Mouse (Mus musculus) right cerebral cortex, postnatal 36 days (tissue): Measurements from ENCODE around the gene C1s1.
"Not testable (repeated sequence)": the region's sequence is repeated elsewhere in the genome, so short reads cannot be mapped to it uniquely, and the experiment has no call there.

Experiments
- DNase-seq, 2 experiments: peaks; one replicate each; pipeline ENCODE4 v3.0.0; 2022; ENCODE audit warnings: low spot score in 2 of 2, mixed read lengths in 1 of 2

Gene C1s1

GRCm38 (mm10) chr6:124512355-124512836 lies 29.8 kb downstream of the C1s1 start, which contains the start of gene C1ra:
Gene C1ra, plus strand, starts transcription at chr6:124512405.
- DNase-seq = peak in 1 of 2 experiments; percentile 16

DNA sequence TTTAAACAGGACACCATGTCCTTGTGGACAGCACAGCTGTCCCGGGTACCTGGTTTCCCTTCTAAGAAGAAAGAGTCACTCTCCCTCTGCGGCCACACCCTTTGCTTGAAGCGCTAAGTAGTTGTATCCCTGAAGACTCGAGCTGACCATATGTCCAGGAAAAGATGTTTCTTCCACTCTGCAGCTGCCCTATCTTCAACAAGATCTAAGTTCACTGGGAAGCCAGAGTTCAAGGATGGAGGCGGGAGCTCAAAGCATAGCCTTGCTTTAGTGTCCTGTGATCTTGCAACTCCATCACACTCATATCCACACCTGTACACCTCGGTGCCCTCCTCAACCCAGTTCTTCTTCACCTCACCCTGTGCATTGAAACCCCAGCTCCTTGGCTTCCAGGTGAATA lies 30.2 kb downstream of the C1s1 start:
- no peak for DNase-seq

GRCm38 (mm10) chr6:124509192-124509591 lies 33.0 kb downstream of the C1s1 start:
- not testable (repeated sequence) for DNase-seq

DNA sequence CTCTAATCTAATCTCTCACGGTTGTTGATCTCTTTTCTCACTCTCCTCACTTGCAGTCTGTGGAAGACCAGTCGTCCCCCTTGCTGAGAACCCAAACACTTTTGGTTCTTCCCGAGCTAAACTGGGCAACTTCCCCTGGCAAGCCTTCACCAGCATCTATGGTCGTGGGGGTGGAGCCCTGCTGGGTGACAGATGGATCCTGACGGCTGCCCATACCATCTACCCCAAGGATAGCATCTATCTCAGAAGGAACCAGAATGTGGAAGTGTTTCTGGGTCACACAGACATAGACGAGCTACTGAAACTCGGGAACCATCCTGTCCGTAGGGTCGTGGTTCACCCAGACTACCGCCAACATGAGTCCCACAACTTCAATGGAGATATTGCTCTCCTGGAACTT lies 33.9 kb downstream of the C1s1 start:
- DNase-seq = peak in 1 of 2 experiments; percentile 23

GRCm38 (mm10) chr6:124506991-124507390 lies 35.2 kb downstream of the C1s1 start:
- no peak for DNase-seq

DNA sequence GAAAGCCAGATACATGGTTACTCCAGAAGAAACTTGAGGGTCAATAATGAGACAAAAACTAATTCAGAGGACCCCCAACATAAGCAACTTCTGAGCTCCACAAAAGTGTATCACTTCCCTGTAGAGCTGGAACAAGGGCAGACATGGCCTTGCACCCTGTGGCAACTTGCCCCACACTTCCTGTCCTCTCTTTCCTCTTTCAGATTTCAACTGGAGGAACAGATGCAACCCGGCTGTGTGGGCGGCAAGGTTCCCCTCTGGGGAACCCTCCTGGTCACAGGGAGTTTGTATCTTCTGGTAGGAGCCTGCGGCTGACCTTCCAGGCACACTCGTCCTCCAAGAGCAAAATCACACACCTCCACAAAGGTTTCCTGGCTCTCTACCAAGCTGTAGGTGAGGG lies 37.1 kb downstream of the C1s1 start:
- DNase-seq = no peak

DNA sequence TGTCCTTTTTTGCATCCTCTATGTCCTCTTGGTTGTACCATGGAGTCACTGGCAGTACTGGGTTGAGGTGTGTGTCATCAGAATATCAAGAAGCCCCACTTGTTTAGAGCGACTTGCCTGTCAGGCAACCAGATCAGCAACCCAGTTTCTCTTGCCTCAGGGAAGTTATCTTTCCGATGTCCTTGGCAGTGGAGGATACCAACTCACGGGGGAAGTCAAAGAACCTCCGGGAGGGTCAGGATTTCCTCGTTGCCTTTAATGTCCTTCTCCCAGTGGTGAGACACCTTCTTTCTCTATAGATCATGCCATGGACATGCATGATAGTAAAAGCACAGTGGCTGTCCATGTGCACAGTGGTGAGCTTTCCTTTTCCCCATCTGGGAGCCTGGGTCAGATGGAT lies 40.1 kb downstream of the C1s1 start:
- DNase-seq = no peak

- DNase-seq = no peak
These were observed 40.7 kb downstream of the C1s1 start for GRCm38 (mm10) chr6:124501473-124501872.

DNA sequence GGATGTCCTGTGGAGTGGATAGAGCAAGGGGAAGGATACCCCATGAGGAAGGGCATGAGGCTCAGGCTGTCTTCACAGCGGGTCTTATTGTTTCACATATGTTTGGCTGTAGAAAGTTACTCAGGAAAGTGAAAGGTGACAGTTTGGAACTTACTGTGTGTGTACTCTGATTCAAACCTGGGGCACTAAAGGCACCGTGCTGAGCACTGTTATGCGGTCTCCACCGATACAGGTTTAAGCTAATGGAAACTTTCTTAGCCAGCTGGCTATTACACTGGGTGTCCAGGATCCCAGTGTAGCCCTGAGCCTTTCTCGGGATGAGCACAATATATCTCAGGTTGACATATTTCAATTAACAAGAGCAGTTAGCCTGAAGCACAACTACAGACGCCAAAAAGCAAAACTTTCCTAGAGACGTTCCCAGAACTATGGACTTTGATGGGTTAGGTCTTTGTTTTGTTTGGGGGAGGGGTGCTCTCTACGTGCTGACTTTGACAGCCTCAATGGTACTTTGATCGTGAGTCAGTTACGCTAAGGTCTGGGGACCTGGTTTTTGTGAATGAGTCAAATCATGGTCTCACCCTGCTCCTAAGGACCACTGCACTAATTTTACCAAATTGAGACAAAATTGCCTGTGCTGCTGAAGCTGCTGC lies 42.1 kb downstream of the C1s1 start:
- no peak for DNase-seq

DNA sequence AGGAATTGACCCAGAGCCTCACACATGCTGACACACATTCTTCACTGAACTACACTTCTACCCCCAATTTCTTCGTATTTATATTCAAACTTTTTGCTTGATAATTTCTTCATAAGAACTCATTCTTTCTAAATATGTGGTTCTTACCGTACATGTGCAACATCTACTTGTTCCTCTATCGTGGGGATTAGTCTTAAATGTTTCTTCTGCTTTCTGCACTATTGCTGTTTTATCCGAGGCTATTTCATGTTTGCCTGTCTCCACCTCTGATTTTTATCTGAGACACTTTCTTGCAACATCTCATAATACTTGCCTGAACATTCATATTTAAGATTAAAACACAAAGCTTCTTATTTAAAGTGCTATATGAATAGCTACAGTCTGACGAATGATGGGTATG lies 46.1 kb downstream of the C1s1 start:
- DNase-seq = no peak

DNA sequence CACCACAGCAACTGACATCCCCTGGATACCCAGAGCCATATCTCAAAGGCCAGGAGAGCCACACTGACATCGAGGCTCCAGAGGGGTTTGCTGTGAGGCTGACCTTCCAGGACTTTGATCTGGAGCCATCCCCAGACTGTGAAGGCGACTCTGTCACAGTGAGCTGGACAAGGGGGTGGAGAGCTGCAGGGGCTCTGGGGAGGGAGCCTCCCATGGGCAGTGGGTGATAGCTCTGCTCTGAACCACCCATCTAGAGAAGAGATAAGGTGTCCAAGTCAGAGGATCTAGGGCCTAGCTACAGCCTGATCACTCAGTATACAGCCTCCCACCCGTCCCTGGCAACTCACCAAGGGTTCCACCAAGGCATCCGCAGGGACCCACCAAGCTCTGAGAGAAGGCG lies 48.3 kb downstream of the C1s1 start:
- no peak for DNase-seq

DNA sequence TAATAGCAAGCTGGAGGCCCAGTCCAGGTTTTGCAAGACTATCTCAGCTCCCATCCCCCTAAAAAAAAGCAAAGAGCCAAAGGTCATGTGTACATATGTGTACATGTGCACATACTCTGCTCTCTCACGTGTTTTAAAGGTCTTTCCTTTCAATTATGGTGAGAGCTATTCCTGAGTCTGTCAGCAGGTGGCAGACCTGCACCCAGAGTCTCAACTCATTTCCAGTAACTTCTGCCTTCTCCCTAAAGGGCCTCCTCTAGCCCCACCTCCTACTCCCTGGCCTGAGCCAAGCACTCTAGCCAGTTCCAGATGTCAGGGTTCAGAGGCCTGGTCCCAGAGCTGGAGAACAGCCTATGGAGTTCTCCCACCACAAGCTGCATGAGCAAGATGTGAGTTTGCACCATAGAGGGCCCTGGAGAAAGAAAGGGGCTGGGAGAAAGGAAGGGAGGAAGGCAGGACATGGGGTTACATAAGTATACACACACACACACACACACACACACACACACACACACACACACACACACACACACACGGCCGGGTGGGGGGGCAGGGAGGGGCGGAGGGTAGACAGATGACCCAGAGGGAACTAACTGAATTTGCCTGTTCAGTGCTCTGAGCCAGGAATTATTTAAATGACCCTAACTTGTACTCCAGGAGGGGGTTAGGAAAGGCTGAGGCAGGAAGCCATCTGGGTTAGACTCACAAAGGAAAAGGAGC lies 49.2 kb downstream of the C1s1 start, which contains the start of gene C1rl:
C1rl (plus strand) TSS at position 272 of the 720 bp plus-strand sequence.
- DNase-seq = peak; percentile 29 to 37

GRCm38 (mm10) chr6:124491427-124491826 lies 50.7 kb downstream of the C1s1 start:
- DNase-seq = no peak

- DNase-seq = no peak
These were observed 53.2 kb downstream of the C1s1 start for GRCm38 (mm10) chr6:124488952-124489351.

- DNase-seq = no peak
These were observed 54.6 kb downstream of the C1s1 start for GRCm38 (mm10) chr6:124487509-124487908.

DNA sequence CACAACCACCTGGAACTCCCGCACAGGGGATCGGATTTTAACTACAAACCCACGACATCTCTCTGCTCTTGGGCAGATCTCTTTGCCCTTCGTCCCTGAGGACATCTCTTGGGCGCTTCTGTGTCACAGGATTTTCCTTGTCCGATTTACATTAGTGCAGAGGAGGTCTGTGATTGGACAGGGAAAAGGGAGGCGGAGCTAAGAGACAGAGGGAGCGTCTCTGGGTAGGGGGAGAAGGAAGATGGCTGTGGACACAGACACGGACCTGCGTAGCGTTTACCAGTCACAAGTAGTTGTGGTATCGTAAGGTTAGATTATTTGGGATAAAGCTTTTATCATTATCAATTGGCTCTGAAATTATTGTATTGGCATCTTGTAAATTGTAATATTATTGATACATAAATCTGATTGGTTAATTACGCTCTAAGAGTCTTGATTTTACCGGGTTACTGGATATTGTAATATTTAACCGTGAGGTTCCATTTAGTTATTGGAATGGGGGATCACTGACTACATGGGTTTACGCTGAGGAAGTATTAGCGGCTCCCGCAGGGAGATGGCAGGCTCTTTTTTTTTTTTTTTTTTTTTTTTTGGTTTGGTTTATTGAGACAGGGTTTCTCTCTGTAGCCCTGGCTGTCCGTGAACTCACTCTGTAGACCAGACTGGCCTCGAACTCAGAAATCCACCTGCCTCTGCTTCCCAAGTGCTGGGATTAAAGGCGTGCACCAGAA lies 56.6 kb downstream of the C1s1 start:
- DNase-seq = no peak

- DNase-seq = no peak
These were observed 57.3 kb downstream of the C1s1 start for GRCm38 (mm10) chr6:124484851-124485250.

DNA sequence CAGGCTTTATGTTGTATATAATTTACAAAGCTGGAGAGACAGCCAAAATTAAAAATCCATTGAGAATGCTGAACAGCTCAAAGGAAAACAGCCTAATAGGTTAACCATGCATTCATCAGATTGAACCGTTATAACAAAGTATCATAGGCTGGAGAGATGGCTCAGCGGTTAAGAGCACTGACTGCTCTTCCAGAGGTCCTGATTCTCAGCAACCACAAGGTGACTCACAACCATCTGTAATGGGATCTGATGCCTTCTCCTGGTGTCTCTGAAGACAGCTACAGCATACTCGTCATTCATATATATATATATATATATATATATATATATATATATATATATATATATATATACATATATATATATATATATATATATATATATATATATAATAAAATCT lies 58.3 kb downstream of the C1s1 start:
- not testable (repeated sequence) for DNase-seq

DNA sequence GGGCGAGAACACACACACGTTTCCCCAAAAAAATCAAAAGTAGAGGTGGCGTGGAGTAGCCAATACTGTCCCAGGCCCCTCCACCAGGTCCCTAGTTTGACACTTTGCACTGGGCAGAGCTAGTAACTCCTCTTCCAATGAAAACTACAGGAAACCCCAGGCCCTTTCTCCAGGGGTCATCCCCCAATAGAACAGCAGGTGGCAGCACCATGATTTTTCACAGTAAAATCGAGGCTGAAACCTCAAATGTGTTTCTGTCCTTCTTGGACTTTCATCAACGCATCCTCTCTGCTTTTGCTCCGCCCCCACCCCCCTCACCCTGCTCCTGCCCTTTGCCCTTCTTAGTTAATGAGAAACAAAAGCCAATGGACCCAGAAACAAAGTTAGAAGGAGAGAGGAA lies 60.6 kb downstream of the C1s1 start:
- DNase-seq = no peak
